Mouse (Mus musculus): ENCODE results near the gene Eif4b. TPM values are rescaled to one million over a fixed set of nuclear protein-coding genes. Genes with fewer than 3 reads are reported as not detected.

The Eif4b gene
- polyA plus RNA-seq, 2 experiments from 2014 or later = 87.7 to 132 TPM

DNA sequence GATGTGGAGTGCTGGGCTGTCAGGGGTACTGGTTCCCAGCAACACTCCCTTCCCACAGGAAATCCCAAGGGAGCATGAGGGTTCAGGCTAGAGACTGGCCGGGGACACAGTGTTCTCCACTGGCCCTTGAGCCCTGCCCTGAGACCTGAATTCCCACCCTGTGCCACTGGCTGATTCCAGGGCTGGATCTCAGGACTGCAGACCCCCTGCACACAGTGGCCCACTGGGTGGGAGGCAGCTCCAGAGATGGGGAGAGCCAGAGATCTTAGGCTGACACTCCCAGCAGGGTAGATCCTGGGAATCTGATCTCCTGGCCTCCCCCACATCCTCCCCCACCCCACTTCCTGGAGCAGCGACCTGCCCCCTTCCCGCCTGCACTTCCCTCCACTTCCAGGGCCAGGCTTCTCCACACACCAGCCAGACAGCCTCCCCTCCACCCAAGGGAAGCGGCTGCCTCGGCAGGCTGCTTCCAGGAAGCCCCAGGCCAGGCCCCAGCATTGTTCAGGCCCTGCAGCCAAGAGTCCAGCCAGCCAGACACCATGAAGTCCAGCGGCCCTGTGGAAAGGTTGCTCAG, 29.1 kb downstream of the Eif4b start:
- ATAC-seq = no peak

DNA sequence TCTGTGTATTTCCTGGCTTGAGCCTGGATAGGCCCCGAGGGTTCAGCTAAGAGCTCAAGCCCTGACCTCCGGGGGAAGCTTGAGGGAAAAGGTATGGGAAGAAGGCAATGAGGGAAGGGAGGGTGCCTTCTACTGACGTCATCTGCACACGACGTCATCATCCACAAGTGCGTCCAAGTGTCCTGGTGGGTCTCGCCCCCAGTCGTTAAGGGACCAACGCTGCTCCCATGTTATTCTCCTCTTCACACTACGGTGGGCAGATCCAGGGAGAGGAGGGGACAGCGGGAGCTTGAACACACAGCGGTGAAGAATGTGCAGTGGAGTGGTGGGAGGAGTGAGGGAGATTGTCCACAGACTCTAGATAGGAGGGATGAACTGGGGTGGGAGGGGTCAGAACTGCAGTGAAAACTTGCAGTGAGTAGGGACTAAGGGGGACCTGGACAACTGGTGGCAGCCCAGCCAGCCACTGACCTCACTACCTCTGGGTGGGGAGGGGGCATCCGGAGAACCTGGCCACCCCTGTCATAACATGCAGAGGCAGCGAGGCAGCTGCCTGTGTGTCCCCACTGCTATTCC, 29.9 kb downstream of the Eif4b start:
- ATAC-seq = no peak

DNA sequence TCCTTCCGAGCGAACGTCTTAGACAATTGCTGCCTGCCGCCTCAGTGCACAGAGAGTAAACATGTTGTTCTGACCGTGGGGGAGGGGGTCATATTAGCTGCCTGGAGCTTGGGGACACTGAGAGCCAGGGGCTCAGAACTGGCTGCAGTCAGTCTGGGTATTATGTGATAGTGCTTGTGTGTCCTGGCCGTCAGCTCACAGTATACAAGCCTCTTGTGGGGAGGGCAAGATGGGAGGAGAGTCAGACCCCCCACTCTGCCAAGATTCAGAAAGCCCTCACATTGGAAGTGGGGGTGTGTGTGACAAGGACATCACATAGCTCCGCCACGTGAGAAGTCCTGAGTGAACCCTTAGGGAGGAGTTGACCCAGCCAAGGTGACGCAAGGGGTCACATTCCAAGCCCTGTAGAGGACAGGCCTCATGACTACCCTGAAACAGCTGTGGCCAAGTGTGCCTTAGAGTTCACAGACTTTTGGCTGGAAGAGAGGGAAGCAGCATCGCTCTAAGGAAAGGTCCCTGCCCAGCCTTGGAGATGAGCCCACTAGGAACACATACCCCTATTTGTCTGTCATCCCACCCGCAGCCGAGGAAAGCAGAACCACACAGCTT, 30.5 kb downstream of the Eif4b start:
- no peak for ATAC-seq

DNA sequence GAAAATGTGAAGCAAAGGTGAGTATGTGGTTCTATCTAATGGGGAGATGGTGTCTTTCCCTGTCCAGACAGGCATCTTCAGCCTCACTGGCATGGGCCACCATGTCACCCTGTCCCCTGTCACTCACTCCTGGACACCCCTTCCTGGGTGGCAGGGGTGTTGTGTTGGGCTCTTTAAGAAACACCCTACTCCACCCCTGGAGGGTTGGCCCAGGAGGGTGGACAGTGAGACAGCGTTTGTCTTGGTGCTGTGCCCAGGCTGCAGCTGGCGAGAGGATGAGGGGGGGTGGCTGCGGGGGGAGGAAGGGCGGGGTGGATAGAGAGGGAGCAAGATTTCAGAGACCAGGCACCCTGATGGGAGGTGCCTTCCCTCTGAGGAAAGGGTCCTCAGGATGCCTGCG, 31.8 kb downstream of the Eif4b start:
- ATAC-seq = no peak

DNA sequence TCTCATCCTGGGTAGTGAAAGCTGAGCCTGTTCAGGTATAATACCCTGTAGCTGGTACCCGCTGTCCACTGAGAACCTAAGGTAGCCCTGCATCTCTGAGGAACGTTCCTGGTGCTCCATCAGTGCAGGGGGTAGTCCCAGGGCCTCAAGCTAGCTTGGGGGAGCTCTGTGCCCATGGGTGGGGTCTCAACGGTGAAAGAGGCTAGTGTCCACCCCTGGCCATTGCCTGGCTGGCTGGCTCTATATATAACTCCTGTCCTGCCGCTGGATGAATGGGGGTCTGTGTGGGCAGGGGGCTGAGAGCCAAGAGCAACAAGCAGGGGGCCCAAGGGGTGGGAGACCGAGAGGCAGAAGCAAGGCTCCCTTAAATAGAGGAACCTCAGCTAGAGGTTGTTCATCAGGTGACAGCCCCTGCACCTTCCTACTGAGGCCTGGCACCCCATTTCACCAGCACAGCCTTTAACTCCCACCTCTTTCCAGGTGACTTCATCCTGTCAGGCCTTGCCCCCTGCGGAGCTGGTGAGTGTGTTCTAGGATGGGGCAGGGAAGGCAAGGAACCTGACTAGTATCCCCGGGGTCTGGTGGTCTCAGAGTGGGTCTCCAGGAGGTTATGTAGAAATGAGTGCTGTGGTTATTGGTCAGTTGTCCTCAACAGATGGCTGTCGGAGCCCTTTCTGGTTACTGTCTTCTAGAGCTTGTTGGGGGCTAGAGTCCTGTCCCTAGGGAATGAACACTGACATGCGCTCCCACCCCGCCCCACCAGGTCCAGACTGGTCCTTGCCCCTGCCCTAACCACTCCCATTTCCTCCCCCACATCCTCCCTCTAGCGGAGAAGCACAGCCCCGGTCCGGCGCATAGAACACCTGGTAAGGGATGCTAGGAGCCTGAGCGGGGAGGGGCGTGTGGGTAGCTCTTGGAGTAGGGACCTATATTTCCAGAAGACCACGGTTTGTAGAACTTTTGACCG, 32.5 kb downstream of the Eif4b start:
- peak; percentile 57 for ATAC-seq

DNA sequence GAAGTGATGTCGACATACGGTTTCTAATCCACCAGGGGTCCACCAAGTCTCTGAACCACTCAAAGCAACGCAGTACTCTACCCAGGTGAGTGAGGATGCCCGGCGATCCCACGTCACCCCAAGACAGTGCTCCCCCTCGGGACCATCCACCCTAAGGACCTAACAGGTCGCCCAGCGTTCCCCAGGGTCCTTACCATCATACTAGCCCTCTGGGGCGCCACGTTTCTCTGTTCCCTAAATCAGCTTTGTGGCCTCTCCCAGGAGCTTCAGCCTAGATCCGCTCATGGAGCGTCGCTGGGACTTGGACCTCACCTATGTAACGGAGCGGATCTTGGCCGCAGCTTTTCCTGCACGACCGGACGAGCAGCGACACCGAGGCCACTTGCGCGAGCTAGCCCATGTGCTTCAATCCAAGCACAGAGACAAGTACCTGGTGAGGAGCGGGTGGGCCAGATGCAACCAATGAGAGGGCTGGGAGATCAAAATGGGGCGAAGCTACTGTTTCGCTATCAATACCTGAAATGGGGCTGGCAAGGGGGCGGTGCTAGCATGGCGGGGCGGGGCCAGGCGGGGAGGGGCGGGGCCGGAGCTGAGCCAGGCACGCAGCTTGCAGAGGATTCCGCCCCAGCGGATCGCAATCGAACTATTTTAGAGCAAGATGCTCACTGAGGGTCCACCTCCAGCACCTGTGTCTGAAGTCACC, 33.3 kb downstream of the Eif4b start:
- peak; percentile 13 for ATAC-seq

DNA sequence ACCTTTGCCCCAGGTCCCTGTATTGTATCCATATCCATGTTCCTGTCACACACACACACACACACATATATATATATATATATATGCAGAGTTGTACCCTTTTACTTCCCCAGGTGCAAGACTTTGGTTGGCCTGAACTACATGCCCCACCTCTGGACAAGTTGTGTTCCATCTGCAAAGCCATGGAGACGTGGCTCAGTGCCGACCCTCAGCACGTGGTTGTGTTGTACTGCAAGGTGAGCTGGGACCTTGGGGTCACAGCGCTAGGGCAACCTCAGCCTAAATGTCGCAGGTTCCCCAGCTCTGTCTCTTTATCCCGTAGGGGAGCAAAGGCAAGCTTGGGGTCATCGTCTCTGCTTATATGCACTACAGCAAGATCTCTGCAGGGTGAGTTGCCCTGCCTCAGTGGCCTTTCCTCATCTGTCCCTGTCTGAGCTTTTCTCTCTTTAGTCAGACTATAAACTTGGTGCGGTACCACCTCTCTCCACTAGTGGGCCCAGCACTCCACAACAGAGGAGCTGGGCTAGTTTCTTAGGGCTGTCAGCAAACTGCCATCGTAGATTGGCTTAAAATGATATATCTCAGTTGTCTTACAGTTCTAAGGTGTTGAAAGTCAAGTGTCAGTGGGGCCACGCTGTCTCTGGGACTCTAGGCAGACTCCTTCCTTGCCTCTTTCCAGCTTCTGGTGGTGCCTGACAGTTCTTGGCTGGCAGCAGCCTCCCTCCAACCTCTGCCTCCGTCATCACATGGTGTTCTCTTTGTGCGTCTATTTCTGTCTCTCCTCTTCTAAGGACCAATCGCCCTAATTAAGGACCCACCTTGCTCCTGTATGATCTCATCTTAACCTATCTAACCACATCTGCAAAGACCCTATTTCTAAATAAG, 34.4 kb downstream of the Eif4b start:
- peak; percentile 62 for ATAC-seq

DNA sequence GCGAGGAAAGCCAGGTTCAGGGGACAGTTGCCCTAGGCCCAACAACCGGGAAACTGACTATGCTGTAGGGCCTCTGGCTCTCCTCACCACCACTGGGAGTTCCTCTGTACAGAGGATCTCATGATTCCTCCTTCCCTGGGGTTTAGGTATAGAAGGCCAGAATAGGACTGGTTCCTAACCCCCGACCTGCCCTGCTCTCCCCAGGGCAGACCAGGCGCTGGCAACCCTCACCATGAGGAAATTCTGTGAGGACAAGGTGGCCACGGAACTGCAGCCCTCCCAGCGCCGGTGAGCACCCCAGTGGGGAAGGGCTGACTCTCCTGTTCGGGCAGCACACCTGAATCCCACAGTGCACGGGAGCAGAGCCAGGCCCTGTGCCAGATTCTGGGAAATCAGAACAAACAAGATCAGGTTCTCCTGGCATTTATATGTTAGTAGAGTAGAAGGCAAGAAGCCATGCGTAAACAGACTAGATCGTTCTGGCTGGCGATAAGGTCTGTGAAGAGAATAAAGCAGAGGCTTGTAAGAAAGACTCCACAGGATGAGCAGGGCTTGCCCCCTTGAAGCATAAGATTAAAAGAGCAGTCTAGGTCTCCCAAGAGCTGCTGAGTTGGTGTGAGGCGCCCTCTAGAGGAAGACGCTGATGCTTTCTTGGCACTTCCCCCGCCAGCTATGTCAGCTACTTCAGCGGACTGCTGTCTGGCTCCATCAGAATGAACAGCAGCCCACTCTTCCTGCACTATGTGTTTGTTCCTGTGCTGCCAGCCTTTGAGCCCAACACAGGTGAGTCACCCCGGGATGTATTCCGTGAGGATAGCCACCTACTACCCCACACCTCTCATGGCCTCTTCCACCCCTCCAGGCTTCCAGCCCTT, 35.3 kb downstream of the Eif4b start:
- peak; percentile 44 for ATAC-seq

DNA sequence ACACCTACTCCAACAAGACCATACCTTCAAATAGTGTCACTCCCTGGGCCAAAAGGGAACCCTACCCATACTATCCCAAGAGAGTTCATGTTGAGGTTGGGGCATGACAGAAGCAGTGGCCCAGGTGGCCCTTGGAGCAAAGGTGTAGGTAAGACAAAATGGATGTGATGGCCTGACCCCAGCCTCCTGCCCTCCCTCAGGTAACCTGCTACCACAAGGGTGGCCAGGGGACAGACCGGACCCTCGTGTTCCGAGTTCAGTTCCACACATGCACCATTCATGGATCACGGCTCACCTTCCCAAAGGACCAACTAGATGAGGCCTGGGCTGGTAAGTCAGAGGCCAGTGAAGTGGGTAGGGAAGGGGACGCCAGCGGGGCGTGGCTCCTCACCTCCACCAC, 36.7 kb downstream of the Eif4b start:
- no peak for ATAC-seq

DNA sequence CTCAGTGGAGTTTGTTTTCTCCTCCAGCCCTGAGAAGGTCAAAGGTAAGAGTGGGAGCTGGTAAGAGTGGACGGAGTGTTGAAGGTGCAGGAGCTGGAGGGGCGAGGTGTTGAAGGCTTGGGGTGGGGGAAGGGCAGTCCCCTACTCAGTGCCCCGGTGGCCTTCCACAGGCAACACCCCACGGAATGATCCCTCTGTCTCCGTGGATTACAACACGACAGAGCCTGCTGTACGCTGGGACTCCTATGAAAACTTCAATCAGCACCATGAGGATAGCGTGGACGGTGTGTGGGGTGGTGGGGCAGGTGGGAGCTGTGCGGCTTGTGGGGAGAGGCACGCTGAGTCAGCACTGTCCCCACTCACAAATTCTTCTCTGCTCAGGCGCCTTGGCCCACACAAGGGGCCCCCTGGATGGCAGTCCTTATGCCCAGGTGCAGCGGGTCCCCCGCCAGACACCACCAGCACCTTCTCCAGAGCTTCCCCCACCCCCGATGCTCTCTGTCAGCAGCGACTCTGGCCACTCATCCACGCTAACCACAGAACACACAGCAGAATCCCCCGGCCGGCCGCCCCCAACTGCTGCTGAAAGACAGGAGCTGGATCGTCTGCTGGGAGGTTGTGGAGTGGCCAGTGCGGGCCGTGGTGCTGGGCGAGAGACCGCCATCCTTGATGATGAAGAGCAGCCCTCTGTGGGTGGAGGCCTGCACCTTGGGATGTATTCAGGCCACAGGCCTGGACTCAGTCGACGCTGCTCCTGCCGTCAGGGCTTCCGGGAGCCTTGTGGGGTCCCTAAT, 37.3 kb downstream of the Eif4b start:
- no peak for ATAC-seq

DNA sequence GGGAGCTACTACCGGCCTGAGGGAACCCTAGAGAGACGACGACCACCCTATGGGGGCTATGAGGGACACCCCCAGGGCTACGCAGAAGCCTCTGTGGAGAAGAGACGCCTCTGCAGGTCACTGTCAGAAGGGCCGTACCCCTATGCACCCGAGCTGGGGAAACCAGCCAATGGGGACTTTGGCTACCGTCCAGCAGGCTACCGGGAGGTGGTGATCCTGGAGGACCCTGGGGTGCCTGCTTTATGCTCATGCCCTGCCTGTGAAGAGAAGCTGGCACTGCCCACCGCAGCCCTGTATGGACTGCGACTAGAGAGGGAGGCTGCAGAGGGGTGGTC, 37.9 kb downstream of the Eif4b start:
- ATAC-seq = no peak

DNA sequence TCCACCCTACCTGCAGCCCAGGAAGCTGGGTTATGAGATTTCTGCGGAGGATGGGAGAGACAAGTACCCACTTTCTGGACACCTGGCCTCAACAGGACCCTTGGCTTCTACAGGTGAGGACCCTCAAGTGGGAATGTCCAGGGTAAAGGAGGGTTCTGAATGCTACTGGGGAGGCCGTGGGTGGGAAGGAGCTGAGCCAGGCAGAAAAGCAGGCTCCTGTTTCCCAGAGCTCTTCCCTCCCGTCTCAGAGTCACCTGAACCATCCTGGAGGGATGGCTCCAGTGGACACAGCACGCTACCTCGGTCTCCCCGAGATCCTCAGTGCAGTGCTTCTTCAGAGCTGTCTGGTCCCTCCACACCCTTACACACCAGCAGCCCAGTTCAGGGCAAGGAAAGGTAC, 38.6 kb downstream of the Eif4b start:
- ATAC-seq = no peak

DNA sequence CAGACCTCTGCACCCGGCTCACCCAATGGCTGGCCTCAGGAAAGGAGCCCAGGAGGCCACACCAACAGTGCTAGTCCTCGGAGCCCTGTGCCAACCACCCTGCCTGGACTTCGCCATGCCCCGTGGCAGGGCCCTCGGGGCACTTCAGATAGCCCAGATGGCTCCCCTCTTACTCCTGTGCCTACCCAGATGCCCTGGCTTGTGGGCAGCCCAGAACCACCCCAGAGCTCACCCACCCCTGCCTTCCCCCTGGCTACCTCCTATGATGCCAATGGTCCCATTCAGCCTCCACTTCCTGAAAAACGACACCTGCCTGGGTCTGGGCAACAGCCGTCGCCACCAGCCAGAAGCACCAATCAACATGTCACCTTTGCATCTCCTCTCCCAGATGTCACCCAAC, 39.3 kb downstream of the Eif4b start:
- ATAC-seq = no peak

DNA sequence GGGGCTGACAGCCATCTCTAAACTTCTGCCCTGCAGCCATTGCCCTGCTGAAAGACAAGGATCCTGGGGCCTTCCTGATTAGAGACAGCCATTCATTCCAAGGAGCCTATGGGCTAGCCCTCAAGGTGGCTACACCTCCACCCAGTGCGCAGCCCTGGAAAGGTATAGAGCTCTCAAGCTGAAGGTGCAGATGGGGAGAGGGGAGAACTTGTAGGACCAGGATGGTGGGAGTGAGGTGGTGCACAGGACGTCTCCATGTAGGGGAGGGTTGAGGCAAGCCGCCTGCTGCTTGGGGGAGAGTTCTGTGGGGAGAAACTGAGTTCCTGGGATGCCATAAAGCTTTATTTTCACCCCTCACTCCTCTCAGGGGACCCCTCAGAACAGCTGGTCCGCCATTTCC, 40.1 kb downstream of the Eif4b start:
- ATAC-seq = no peak

DNA sequence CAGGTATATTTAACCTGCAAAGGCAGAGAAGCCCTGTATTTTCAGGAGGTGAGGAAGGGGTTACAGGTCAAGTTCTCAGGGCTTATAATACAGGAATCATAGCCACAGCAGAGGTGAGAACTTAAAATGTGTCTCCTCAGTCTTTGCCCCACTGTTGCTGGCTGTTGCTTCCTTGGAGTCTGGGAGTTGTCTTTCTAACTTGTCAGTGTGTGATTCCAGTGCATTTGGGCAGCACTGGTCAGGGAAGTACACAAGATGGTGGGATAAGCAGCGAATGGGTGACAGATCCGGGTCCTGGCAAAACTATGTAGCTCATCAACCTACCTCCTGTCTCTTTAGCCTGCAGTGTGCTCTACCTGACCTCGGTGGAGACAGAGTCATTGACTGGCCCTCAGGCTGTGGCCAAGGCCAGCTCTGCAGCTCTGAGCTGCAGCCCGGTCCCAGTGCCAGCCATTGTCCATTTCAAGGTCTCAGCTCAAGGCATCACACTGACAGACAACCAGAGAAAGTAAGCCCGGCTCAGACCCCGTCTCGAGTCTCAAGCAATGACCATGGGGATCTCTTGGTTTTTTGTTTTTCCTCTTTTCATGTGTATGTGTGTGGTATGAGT, 41.2 kb downstream of the Eif4b start:
- no peak for ATAC-seq

DNA sequence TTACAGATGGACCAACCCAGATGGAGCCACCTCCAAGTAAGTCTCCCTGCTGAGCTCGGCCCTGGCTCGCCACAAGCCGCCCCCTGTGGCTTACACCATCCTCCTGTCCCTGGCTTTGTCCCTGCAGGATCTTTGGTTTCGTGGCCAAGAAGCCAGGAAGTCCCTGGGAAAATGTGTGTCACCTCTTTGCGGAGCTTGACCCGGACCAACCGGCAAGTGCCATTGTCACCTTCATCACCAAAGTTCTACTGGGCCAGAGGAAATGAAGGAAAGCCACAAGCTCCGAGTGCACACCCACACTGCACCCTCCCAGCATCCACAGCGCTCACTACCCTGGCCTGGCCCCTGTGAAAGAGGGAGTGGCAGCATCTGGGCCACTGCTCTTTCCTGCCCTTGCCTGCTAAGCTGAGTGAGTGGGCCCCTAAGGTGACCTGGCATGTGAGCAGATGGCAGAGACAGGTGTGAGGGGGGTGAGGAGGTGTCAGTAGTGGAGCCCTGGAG, 42.2 kb downstream of the Eif4b start:
- peak; percentile 98 for ATAC-seq

DNA sequence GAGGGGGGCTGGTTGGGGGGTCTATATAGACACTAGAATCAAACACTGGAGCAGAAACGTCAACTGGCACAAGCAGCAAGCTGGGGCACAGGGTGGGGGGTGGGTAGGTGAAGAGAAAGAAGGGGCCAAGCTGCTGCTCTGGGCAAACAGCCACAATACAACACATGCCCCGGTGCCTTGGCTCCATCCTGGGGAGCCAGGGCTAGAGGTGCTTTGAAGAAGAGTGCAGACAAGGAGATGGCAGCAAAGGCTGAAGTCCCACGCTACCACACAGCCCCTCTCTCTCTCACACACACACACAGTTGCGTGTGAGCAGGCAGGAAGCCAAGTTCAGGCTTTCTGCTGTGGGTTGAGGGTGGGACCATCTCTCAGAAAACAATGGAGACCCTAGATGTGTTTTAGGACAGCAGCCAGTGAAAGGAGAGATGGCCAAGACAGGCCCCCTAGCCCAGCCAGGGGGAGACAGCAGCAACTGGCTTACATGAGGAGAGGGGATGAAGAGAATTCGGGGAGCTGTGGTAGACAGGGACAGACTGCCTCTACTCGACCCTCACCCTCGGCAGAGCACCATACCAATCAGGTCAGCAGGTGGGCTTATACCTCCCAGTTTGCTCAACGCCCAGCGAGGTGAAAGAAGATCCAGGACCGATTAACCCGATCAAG, 43.3 kb downstream of the Eif4b start:
- ATAC-seq = no peak
